Mouse (Mus musculus) thymus, postnatal 0 days (tissue): ENCODE measurements at regions not wholly inside any gene's neighbourhood (a gene's known extent, or its start where the extent isn't known, plus 50 kb on each side); places are given as distances from the start of the nearest gene placed in this dataset.

Experiments used
- DNase-seq: peaks from one replicate; pipeline ENCODE4 v3.0.0-alpha.2; 2015; ENCODE audit warnings: low spot score

DNA sequence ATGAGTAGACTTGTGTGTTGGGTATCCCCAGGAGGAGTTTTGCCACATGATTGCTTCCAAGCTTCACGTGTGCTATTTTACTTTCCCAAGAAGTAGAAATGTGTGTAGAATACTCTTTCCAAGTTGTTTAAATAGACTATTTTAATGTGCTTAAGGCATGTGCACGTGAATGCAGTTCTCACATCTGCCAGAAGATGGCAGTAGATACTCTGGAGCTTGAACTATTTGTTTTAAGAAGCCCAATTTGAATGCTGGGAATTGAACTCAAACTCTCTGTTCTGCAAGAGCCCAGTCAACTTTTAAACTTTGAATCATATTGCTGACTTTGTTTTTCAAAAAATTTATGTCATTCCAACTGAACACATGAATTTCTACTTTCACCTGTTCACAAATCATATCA, 431.3 kb upstream of the Reg3g start:
- DNase-seq, result peak; percentile 3

DNA sequence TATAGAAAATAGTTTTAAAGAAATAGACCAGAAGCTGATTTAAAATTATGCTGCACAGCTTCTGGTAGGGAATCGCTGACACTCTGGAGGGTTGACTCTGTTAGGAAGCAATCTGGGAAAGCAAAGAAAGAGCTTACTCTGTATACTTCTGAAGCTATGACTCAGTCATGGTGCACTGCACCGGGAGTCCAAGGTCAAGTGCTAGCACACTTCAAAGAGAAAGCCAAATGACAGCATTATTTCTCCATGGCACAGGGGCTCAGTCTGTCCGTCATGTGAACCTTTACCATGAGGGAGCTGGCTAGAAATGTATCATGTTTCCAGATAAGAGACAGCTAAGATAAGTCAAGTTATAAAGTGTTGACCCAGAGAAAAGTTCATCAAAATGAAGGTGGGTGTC, 424.1 kb upstream of the Reg3g start:
- no peak for DNase-seq

DNA sequence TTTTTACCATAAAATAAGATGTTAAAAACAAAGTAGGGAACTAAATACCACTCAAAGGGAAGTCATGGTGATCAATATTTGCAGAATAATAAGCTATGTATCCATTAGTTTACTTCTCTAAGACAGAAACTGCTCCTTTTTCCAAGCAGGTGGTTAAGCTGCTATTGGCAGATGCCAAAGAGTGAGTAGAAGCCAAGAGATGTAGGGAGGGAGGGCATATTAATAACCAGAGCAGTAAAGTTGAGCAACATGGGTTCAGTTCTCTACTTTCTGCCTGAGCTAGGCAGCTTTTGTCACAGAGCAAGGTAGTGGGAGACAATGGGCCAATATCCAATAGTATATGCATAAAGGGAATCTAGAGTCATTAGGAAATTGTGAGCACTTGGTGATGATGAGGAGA, 394.4 kb upstream of the Reg3g start:
- DNase-seq, result no peak

DNA sequence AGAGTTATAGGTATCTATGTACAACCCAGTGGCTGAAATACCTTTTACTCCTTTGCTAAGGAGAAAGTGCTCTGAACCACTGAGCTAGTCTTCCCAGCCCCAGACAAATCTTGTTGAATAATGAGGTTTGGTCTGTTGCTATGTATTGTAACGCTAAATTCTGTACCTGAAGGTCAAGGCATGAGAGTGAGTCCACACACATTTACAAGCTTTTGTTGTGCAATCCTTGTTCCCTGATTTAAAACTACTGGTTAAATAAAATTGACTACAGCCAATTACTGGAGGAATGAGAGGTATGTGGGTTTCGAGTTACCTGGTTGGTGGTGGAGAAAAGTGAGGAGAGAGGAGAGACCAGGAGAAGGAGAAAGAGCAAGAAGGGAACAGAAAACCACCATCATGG, 372.6 kb upstream of the Reg3g start:
- DNase-seq, result no peak

DNA sequence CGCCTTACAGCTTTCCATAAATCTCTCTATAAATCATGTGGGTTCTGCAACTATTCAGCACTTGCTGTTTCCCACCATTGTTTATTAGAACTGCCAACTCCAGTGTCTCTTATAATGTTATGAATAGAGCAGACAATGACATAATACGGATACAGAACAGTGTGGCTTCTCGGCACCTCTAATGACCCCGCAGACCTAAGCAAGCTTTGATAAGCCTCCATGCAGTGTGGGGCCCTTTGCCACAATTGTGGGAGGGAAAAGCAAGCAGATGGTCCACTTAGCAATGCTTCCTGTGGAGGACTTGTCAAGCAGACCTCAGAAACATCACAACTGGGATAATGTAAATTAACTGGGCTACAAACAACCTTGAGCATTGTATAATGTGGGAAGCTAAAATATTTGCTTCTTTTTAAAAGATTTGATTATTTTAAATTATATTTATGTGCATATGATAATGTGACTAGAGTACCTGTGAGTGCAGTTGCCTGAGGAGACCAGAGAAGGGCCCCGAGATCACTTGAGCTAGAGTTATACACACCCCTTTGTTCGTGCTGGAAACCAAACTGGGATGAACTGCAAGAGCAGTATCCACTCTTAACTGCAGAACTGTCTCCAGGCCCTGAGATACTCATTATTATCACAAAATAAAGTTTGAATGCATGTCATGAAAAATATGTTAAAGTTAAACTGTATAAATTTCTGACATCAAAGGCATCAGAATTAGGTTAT, 357.4 kb upstream of the Reg3g start:
- DNase-seq, result no peak

DNA sequence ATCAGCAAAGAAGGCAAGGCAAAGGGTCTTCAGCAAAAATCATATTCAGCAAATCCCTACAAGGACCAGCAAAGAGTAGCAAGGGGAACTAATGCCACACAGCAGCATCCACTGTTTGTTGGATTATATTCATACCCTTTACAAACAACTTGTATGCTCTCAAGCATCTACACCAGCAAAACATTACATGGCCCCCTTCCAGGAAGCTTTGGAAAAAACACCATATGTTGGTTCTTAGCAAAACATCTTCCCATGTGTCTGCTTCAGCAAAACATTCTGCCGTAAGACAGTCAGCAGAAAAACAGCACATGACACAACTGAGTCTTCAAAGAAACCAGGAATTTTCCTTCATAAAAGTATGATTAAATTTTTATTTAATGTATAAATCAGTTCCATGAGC, 352.6 kb upstream of the Reg3g start:
- DNase-seq, result no peak

DNA sequence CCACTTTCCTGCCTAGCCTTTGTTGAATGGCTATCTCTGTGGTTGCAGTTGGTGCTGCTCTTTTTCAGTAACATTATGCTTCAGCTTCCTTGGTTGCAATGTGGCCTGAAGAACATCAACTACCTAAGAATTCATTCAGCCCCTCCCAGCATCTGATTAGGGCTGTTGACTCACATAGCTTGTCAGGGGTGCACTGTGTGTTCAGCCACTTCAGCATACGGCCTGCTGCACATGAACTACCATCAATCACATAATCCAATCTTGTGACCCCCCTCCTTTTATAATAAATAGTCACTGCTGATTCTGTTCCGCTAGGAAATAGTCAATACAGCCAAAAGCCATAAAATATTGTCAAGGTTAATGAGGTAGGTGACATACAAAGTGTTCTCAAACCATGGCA, 328.3 kb upstream of the Reg3g start:
- no peak for DNase-seq

DNA sequence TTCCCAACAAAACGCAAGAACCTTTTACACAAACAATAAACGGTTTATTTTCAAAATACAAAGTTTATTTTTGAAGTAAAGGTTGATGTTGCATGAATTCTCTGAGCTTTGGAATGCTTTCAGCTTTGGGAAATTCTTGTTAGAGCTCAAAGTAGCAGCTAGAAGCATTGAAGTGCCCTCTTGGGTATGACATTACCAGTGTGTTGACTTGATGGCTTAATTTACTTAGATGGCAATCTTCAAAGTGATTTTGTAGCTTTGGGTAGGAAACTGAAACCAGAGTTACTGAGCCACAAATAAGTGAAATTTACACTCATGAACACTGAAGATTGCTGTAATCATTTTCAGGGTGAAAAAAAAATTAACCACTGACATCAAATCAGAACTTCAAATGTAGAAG, 320.3 kb upstream of the Reg3g start:
- DNase-seq, result no peak

DNA sequence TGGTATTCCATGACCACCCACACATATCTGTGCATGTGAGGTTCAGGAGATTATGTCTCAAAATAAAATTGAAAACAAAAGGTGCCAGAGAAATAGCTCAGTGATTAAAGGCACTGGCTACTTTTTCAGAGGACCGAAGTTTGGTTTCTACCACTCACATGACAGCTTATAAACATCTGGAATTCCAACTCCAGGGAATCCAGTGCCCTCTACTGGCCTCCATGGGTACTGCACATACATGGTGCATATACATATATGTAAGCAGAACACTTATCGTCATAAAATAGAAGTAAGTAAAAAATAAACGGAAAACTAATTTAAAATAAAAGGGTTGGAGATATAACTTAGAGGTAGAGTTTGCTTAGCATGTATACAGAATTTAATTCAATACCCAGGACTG, 288.9 kb upstream of the Reg3g start:
- DNase-seq, result no peak
